Mouse (Mus musculus) lung, postnatal 36 days (tissue): ENCODE measurements around the gene Mertk.

Experiments
- DNase-seq: peaks from one replicate; pipeline ENCODE4 v3.0.0; 2022; ENCODE audit warnings: mixed read lengths

Mertk gene

DNA sequence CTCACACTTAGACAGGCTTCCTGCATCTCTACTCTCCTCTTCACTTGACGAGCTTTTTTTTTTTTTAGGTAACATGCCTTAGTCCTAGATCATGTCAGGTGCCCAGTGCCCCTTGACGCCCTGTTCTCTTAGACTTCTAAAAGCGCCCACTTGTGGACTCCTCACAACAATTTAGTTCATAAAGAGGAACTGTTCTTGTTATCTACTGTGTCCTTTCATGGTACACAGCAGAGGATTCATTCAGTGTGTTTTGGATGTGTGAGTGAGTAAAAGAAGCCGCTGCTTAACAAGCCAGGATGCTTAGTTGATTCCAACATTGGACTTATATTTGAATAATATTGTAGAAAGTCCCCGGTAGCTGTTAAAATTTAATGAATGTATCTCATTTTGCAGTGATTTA, 125.1 kb downstream of the Mertk start:
- no peak for DNase-seq

DNA sequence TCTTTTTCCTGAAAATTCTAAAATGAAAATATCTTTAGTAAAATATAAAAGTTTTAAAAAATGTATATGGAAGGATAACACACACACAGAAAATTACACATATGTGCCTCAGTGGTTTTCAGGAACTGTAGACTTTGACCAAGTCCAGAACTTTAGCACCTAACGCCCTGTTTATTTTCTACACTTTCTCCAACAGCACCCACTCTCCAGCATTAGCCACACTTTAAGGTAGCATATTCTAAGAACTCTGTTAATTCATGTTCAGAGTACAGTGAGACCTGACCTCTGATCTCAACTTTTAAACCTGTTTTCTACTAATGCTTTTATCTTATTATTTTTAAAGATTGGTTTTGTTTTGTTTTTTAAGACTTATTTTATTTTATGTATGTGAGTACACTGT, 129.0 kb downstream of the Mertk start:
- DNase-seq: no peak

DNA sequence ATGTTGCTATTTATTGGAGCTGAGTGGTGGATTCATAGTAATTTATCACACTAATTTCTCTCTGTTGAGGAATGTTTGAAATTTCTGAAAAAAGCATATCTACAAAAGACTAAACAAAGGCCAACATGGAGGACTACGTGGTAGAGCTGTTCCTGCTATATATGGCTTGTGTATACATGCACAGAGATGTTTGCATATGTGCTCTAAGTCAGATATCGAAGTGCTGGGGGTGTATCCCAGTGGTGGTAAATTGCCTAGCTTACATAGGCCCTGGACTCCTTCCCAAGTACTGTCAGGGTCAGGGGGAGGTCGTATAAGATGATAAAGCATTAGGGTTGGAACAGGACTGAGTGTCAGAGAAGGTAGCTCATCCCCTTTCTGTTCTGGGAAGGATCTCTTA, 133.9 kb downstream of the Mertk start:
- no peak for DNase-seq

DNA sequence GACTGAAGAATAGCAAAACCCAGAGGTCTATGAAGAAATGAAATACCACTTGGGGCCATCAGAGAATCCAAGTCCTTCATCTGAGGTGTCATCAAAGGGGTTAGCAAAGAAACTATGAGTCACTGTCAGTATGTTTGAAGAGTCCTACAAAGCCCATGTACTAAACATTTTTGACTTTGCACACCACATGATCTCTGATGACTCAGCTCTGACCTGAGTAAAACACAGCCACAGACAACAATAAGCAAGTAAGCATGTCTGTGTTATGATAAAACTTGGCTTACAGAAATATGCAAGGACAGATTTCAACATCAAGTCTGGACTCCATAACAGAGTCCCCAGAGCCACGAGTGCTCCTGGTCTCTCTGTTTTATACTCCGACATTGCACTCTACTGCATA, 134.3 kb downstream of the Mertk start:
- DNase-seq: no peak

DNA sequence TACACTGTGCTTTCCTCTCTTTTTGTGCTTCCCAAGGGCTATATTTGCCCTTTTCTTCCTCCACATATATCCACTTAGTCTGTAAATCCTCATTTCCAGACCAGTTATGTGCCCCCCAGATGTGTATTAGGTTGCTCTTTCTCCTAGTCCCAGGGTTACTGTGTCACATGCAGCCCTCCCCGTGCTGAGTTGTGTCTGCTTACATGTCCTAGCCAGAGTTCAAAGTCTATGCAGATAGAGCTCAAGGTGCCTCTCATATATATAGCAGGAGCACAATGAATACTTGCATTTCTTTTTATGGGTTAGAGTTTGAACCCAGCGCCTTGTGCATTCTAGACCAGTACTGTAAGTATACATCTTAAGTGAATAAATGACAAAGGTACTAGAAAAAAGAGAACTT, 134.7 kb downstream of the Mertk start:
- no peak for DNase-seq

DNA sequence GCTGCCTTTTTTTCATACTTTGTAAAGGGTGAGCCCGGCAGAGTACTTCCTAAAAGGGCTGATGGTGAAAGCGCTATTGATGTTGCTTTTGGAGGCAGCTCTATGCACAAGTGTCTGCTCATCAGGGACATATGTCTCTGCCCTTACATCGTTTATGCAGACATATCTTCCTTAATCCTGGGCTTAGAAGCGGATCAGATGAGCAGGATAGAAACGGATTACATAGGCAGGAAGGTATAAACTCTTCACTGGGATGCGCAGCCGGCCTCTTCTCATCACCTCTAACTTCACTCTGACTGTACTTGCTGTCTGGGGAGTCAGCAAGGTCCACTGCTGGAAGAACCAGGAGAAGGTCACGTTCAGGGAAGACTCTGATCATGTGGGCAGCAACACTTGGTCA, 138.8 kb downstream of the Mertk start:
- DNase-seq: no peak

DNA sequence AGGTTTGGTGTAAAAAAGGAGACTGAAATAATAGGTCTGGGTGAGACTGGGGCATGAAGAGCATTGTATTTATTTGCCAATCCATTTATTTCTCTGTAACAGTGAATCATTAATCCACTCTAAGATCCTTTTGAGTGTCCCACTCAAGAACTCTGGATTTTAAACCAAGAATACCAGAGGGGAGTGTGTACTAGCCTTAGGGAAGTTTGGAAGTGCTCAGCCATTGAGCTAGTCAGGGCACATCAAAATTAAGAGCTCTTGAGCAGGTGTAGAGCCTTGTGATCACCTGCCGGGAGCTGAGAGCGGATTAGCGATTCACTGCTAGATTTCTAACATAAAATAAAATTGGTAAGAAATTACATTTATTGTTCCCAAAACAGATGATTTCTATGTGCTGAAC, 139.9 kb downstream of the Mertk start:
- peak; percentile 29 for DNase-seq

DNA sequence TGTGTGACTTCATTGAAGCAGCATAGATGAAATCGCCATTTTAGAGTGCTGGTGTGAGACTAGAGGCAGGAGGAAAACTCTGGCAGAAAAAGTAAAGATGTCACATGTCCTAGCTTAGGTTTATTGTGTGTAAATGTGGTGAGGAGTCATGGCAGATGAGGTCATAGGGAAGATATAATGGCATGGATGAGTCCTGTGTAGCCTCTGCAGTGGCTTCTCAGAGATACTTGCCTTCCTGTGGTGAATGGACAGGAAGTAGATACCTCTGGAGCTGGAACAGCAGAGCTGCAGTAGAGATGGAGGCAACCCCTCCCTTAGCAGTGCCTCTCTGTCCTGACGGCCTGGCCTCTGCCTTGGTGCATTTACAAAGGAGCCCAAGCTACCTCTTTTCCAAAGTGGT, 140.7 kb downstream of the Mertk start:
- no peak for DNase-seq

DNA sequence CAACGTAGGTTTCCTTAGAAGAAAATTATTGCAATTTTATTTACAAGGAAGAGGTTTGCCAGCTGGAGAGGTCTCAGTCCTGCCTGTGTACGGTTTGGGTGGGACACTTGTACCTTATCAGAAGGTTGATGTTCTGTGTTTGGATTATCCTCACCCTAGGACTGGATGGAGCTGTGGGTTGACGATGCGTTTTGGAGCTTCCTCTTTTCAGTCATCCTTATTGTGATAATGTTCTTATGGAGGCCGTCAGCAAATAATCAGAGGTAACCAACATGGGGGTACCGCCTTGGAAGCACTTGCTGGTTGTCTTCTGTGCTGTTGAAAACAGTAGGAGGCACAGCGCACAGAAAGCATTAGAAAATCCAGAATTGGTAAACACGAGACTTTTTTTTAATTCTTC, 143.7 kb downstream of the Mertk start:
- no peak for DNase-seq

DNA sequence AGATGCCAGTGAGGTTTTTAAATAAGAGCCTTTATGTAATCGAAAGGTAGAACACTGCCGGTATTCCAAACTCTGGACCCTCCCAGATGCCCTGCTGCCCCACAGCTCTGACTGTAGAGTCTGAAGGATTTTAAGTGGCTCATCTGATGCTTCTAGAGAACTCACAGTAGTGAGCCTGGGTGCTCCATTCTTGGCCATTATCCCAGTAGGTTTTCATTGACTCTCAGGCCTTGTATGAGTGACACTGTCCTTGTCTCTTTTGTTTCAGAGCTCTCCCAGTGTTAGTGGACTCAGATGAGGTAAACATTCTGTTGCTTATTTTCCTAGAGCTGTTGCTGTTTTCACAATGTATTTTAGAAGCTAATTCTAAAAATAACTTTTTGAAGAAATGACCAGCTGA, 151.3 kb downstream of the Mertk start:
- no peak for DNase-seq
